Mouse (Mus musculus) embryonic facial prominence, embryonic 11.5 days (tissue): ENCODE results near the gene Ttyh2. TPM values are rescaled to one million over a fixed set of nuclear protein-coding genes. Genes with fewer than 3 reads are reported as not detected.
"Not testable (repeated sequence)": the region's sequence is repeated elsewhere in the genome, so short reads cannot be mapped to it uniquely, and the experiment has no call there.

Experiments used
- ATAC-seq: fragments of 200-750 bp; cut with Nextera tagmentation; replicated peaks from 2 replicates; pipeline ENCODE4 v1.8.0; 2017; ENCODE audit warnings: low read depth; ENCODE audit not compliant: insufficient number of reproducible peaks, low FRiP score, low TSS enrichment
- DNase-seq: peaks from one replicate; pipeline ENCODE4 v3.0.0-alpha.2; 2015; ENCODE audit warnings: low spot score
- H3K27ac ChIP-seq: fragments of 300-500 bp; sonication (generic); replicated peaks from 2 replicates; pipeline ENCODE4 v1.5.1; 2014; ENCODE audit warnings: mild to moderate bottlenecking, low read depth, low read length, control low read depth
- H3K27me3 ChIP-seq: fragments of 300-500 bp; sonication (generic); 2 replicates; pipeline ENCODE4 v1.6.1; 2014; ENCODE audit warnings: mild to moderate bottlenecking, low read length, moderate library complexity, mixed read lengths; ENCODE audit not compliant: control insufficient read depth, insufficient read depth
- H3K36me3 ChIP-seq: fragments of 300-500 bp; sonication (generic); replicated peaks from 2 replicates; pipeline ENCODE4 v1.6.1; 2014; ENCODE audit warnings: low read depth, mild to moderate bottlenecking, low read length, moderate library complexity, mixed read lengths; ENCODE audit not compliant: control insufficient read depth, insufficient read depth
- H3K4me1 ChIP-seq: fragments of 300-500 bp; sonication (generic); 2 replicates; pipeline ENCODE4 v1.6.1; 2014; ENCODE audit warnings: low read length, mixed read lengths; ENCODE audit not compliant: control insufficient read depth, insufficient read depth
- H3K4me2 ChIP-seq: fragments of 300-500 bp; sonication (generic); 2 replicates; pipeline ENCODE4 v1.6.1; 2014; ENCODE audit warnings: low read depth, mild to moderate bottlenecking, control low read depth, low read length, moderate library complexity
- H3K4me3 ChIP-seq: fragments of 300-500 bp; sonication (generic); 2 replicates; pipeline ENCODE4 v1.5.1; 2014; ENCODE audit warnings: low read depth, low read length, control low read depth
- H3K9ac ChIP-seq: fragments of 300-500 bp; sonication (generic); replicated peaks from 2 replicates; pipeline ENCODE4 v1.6.1; 2014; ENCODE audit warnings: mild to moderate bottlenecking, control low read depth, low read length
- H3K9me3 ChIP-seq: fragments of 300-500 bp; sonication (generic); replicated peaks from 2 replicates; pipeline ENCODE4 v1.6.1; 2016; ENCODE audit warnings: mild to moderate bottlenecking, low read length, inconsistent platforms, mixed read lengths; ENCODE audit not compliant: control insufficient read depth
- WGBS: fragments of 180-500 bp; shearing (Covaris S2); extraction: QIAGEN DNeasy Blood & Tissue Kit; methylation state at CpG from one replicate; pipeline ENCODE4 v1.1.7; 2014; 5-methylcytosine and 5-hydroxymethylcytosine counted together
- polyA plus RNA-seq: library from polyadenylated mRNA; unstranded; fragments of >200 nt; fragmentation: Nextera tagmentation; extraction: Ambion mirVana; gene quantifications from 2 replicates; pipeline ENCODE4 v1.2.1, GENCODE M21; 2014

The Ttyh2 gene
- polyA plus RNA-seq, 1 experiment from 2014 or later: 16.4 TPM

DNA sequence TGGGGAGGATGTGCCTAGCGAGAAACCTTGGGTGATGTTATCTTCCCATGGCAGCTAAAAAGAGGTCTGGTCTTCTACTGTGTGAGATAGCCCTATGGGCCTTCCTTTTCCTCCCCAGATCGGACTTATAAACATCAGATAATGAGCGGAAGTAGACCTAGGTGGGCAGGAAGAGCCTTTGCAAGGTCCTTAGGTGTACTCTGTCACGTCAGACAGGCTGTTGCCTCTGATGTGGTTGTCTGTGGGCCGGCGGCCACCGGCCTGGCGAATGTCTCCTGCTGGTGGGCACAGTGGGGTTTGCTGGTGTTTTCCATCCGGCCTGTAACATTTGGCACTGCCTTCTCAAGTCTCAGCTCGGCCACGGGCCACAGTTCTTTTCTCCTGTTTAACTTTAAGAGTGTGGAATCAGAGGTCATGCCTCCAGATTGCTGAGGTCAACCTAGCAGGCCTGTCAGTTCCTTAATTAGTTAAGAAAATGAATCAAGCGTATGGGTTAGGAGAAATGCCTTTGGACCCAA, 5.5 kb upstream of the Ttyh2 start:
- Histone ChIP-seq H3K9me3 (no peaks in the 10 kb centered on the region), H3K9ac (peak overlapping the region; percentile 94), H3K36me3 (peaks cover 4% of the 10 kb centered on the region; the same call in 1 of the 2 replicates), H3K27me3 (no peaks in the 10 kb centered on the region), H3K4me3 (peak overlapping the region; percentile 84), H3K4me2 (peak overlapping the region; percentile 85), H3K4me1 (no peaks in the 10 kb centered on the region), H3K27ac (no peak overlapping the region)
- no peak for DNase-seq
- no peak for ATAC-seq
- 16% methylated on average over 12 of the region's 12 CpGs for WGBS

- no peaks in the 10 kb centered on the region for H3K9me3 ChIP-seq
- H3K4me1 ChIP-seq: no peaks in the 10 kb centered on the region
- ATAC-seq (no peak), DNase-seq (no peak)
- H3K4me3 ChIP-seq: no peak overlapping the region
- H3K27ac ChIP-seq: no peak overlapping the region
- no peak overlapping the region for H3K4me2 ChIP-seq
- WGBS: 93% methylated on average over 5 of the region's 5 CpGs
- H3K27me3 ChIP-seq: no peaks in the 10 kb centered on the region
- H3K9ac ChIP-seq: no peak overlapping the region
- H3K36me3 ChIP-seq: peaks cover 4% of the 10 kb centered on the region; the same call in 1 of the 2 replicates
Measured at GRCm38 (mm10) chr11:114671147-114671546, 4.1 kb upstream of the Ttyh2 start.

DNA sequence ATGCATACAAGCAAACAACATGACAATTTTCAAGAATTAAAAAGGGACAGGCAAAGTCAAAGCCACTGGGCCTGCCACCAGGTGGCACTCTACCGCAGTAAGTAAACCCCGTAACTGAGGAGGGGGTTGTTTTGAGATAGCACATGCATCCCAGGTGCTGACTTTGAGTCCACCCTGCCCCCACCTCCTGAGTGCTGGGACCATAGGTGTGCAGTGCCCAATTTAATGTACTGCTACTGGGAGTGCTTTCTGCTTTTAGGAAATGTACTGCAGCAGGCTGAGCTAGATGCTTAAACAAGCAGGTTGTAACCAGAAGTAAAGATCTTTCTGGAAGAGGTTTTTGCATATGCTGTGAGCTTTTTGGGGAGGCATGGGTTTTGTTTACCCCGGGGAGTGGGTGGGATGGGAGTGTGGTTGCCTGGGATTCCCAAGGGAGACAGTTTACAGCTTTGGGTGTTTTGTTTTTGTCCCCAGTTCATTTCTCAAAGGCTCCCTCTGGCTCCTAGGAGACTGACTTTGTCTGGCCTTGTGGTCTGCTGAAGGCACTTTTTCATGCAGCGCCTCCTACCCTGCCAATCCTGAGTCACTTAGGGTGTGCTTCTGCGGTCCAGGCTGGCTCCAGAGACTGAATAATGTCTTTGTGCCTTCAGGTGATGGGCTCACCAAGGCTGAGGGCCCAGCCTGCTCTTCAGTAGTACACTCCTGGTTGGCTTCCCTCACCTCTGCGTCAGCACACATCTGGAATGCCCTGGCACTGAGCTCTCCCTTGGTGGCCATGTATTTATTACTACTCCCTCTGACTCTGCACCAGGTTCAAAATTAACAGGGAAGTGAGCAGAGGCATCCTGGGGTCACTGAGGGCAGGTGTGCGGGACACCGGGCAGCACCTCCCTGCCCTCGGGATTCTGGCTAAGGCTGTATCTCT, 2.2 kb upstream of the Ttyh2 start:
- Histone ChIP-seq H3K9me3 (no peaks in the 10 kb centered on the region), H3K27me3 (no peaks in the 10 kb centered on the region), H3K27ac (no peak overlapping the region), H3K36me3 (peaks cover 4% of the 10 kb centered on the region; the same call in 1 of the 2 replicates), H3K9ac (no peak overlapping the region), H3K4me2 (no peak overlapping the region), H3K4me3 (no peak overlapping the region), H3K4me1 (no peaks in the 10 kb centered on the region)
- WGBS: 61% methylated on average over 9 of the region's 9 CpGs
- ATAC-seq (no peak), DNase-seq (peak; percentile 77)

GRCm38 (mm10) chr11:114673719-114674050, 1.5 kb upstream of the Ttyh2 start:
- ATAC-seq (no peak), DNase-seq (no peak)
- Histone ChIP-seq H3K4me3 (no peak overlapping the region), H3K27ac (no peak overlapping the region), H3K4me1 (no peaks in the 10 kb centered on the region), H3K9me3 (no peaks in the 10 kb centered on the region), H3K36me3 (peaks cover 4% of the 10 kb centered on the region; the same call in 1 of the 2 replicates), H3K4me2 (no peak overlapping the region), H3K27me3 (no peaks in the 10 kb centered on the region), H3K9ac (no peak overlapping the region)
- WGBS: 67% methylated on average over 2 of the region's 2 CpGs

- Histone ChIP-seq H3K27me3 (no peaks in the 10 kb centered on the region), H3K4me3 (no peak overlapping the region), H3K36me3 (peaks cover 4% of the 10 kb centered on the region; the same call in 1 of the 2 replicates), H3K27ac (no peak overlapping the region), H3K9me3 (no peaks in the 10 kb centered on the region), H3K4me1 (no peaks in the 10 kb centered on the region), H3K9ac (no peak overlapping the region), H3K4me2 (no peak overlapping the region)
- no peak for ATAC-seq
- 55% methylated on average over 8 of the region's 8 CpGs for WGBS
- DNase-seq: no peak
Measured at GRCm38 (mm10) chr11:114674180-114674579, 1.1 kb upstream of the Ttyh2 start.

GRCm38 (mm10) chr11:114674796-114675195, 435 bp upstream of the Ttyh2 start:
- not testable (repeated sequence) for H3K27ac ChIP-seq, H3K4me2 ChIP-seq, ATAC-seq, H3K36me3 ChIP-seq, H3K4me1 ChIP-seq, H3K27me3 ChIP-seq, H3K4me3 ChIP-seq, H3K9ac ChIP-seq, H3K9me3 ChIP-seq, DNase-seq
- 80% methylated on average over 2 of the region's 3 CpGs for WGBS

GRCm38 (mm10) chr11:114675826-114676401, 683 bp downstream of the Ttyh2 start:
- peak; percentile 36 for DNase-seq
- no peaks in the 10 kb centered on the region for H3K4me1 ChIP-seq

DNA sequence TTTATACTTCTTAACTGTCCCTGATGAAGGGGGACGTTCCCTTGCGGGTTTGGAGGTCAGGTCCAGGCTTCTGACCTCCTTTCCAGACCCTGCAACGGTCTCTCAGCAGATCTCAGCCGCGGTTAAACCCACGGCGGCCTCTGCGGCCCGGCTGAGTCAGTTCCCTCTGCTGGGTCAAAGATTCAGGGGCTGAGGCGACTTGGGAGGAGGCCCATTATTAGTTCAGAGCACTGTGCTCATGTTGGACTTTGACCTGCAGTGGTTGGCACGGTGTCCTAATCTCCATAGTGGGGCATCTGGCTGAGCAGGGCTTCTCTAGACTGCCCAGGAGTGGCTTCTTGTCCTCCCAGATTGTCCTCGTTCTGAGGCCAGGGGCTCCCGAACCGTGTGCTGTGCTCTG, 1.2 kb downstream of the Ttyh2 start:
- Histone ChIP-seq H3K36me3 (0 out of 2 replicates have a peak, but pooled peaks cover 4% of the 10 kb centered on the region), H3K9ac (peak overlapping the region; percentile 58), H3K9me3 (no peaks in the 10 kb centered on the region), H3K4me2 (peak overlapping the region; percentile 87), H3K4me1 (no peaks in the 10 kb centered on the region), H3K27me3 (no peaks in the 10 kb centered on the region), H3K4me3 (peak overlapping the region; percentile 52), H3K27ac (no peak overlapping the region)
- no peak for ATAC-seq
- WGBS: 7% methylated on average over 14 of the region's 14 CpGs
- DNase-seq: no peak

More at GRCm38 (mm10) chr11:114675826-114676401, 683 bp downstream of the Ttyh2 start:
- H3K4me2 ChIP-seq: peak overlapping the region; percentile 87
- peak overlapping the region; percentile 52 for H3K4me3 ChIP-seq
- peaks cover 4% of the 10 kb centered on the region; the same call in 1 of the 2 replicates for H3K36me3 ChIP-seq
- H3K9me3 ChIP-seq: no peaks in the 10 kb centered on the region
- no peak overlapping the region for H3K27ac ChIP-seq
- peak overlapping the region; percentile 58 for H3K9ac ChIP-seq
- under 1% methylated on average over 27 of the region's 27 CpGs for WGBS
- no peaks in the 10 kb centered on the region for H3K27me3 ChIP-seq
- ATAC-seq: no peak
